Mouse (Mus musculus) testis, postnatal 14 days (tissue): Measurements from ENCODE around the gene Vmn2r22.
"Not testable (repeated sequence)": the region's sequence is repeated elsewhere in the genome, so short reads cannot be mapped to it uniquely, and the experiment has no call there.

Experiments
- DNase-seq: peaks from one replicate; pipeline ENCODE4 v3.0.0; 2021; ENCODE audit warnings: low spot score

The Vmn2r22 gene

GRCm38 (mm10) chr6:123650625-123651024, at the start of gene Vmn2r22:
Gene Vmn2r22, minus strand, starts transcription at chr6:123650725.
- not testable (repeated sequence) for DNase-seq

GRCm38 (mm10) chr6:123697213-123697612, 46.7 kb upstream of the Vmn2r22 start:
- DNase-seq: no peak

GRCm38 (mm10) chr6:123696639-123697038, 46.1 kb upstream of the Vmn2r22 start:
- DNase-seq: not testable (repeated sequence)

GRCm38 (mm10) chr6:123657040-123657439, 6.5 kb upstream of the Vmn2r22 start:
- DNase-seq: no peak

GRCm38 (mm10) chr6:123639394-123639793, 11.1 kb downstream of the Vmn2r22 start:
- not testable (repeated sequence) for DNase-seq

- DNase-seq: not testable (repeated sequence)
These were observed 26.7 kb downstream of the Vmn2r22 start for GRCm38 (mm10) chr6:123623784-123624183.

GRCm38 (mm10) chr6:123588368-123588767, 62.2 kb downstream of the Vmn2r22 start:
- not testable (repeated sequence) for DNase-seq

GRCm38 (mm10) chr6:123587796-123588328, 62.7 kb downstream of the Vmn2r22 start:
- not testable (repeated sequence) for DNase-seq

- not testable (repeated sequence) for DNase-seq
These were observed 66.5 kb downstream of the Vmn2r22 start for GRCm38 (mm10) chr6:123583988-123584387.

- not testable (repeated sequence) for DNase-seq
These were observed 75.8 kb downstream of the Vmn2r22 start for GRCm38 (mm10) chr6:123574698-123575097.
